Mouse (Mus musculus) cerebellum, adult 9-11 months (tissue): ENCODE results near the gene Gng8.

Source experiments
- DNase-seq: peaks from one replicate; pipeline ENCODE4 v3.0.0; 2022

Gng8 gene

DNA sequence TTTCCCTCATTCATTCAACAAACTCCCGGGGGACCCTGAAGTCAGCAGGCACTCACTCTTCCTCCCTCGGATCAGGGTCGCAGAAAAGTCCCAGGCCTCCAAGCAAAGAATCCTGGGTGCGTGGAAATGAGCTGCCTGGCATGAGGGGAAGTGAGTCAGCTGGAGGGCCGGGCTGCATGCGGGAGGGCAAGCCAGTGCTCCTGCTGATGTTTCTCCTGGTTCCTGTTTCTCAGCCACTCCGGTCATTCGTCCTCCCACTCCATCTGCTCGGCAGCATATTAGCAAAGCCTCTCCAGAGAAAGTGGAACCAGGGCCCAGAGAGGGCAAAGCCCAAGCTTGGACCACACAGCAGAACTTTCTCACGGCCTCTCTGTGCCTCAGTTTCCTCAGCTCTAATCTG is 18.3 kb downstream of the Gng8 start:
- DNase-seq = no peak

DNA sequence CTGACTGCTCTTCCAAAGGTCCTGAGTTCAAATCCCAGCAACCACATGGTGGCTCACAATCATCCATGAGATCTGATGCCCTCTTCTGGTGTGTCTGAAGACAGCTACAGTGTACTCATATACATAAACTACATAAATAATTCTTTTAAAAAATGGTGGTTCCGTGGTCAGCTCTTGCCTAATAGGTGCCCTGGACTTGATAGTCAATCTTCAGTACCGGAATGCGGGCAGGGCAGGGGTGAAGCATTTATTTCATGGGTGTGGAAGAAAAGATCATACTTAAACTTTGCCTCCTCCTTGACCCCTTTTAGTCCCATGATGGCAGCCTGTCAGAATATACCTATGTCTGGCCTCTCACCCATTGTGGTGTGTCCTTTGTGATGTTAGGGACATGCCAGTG is 20.3 kb downstream of the Gng8 start:
- no peak for DNase-seq

DNA sequence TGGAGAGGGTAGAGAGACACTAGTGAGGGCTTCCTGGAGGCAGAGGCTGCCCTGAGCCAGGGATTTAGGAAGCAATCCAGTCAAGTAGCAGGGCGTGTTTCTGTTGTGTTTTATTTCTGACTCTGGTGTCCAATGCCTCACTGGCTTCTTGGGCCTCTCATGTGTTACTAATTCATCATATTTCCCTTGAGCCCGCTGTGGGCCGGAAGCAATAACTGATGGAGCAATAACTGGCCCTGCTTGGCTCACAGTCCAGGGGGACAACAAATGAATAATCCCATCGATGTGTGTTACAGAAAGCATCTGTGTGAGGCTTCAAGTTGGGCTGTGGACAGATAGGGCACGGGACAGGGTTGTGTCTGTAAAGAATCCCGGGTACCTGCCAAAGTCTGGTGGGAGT is 20.8 kb downstream of the Gng8 start:
- DNase-seq = no peak

DNA sequence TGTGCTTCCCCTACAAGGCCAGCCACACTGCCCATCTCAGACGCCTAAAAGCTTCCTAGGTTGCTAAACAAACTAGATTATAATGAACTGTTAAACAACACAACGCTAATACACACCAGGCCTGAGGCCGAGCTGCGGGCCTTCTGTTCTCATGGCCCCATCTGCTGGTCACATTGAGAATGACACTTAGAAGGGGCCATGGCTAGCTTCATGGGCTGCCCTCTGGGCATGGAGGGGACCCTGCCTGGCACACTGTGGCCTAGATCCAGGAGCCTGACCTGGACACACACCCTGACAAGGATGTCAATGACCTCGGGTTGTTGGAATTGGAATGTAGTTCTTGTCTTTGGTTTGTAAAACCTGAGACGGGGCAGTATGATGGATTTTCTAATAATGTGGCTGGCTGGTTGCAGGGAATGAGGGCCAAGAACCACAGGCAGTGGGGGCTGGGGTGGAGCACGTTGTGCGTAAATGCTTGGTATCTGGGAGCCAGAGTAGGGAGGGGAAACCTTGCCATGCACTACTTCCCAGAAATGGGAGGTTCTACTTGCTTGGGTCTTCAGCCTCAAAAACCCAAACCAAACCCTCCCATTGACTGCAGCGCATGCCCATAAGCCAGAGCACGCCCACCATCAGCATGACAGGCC is 22.3 kb downstream of the Gng8 start:
- peak; percentile 74 for DNase-seq

DNA sequence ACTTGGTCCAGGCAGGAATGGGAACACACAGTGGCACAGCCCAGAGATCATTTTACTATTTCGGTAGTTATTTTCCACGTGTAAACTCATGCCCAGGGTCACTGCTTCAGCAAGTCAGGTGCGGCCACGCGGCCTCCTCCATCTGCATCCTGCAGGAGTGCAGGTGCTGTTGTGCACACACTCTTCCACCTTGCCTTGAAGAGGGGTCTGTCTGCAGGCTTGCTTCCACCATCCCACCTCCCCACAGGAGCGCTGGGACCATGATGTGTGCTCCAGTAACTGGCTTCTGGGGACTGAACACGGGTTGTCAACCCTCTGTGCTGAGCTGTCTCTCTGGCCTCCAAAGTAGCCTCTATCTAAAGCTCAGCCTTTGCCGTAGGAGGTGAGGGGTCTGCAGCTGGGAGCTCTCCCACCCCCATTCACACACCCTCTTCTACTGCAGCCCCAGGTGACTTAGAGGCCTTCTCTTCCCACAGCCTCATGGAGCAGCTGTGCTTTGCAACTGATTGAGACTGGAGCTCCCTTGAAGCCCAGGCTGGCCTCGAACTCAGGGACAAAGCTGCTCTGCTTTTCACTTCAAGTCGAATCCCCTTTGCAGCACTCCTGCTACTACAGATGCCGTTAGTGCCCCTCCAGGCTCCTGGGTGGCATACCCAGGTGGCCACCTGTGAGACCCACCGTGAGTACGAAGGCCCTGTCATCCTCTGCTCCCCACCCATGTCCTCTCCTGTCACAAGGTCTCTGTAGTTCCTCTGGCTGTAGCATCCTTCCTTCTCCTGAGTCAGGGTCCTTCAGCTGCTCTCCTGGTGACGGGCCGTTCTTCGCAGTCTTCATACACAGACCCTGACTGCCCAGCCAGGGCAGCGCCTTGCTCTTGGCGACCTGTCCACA is 23.1 kb downstream of the Gng8 start:
- peak; percentile 58 for DNase-seq

DNA sequence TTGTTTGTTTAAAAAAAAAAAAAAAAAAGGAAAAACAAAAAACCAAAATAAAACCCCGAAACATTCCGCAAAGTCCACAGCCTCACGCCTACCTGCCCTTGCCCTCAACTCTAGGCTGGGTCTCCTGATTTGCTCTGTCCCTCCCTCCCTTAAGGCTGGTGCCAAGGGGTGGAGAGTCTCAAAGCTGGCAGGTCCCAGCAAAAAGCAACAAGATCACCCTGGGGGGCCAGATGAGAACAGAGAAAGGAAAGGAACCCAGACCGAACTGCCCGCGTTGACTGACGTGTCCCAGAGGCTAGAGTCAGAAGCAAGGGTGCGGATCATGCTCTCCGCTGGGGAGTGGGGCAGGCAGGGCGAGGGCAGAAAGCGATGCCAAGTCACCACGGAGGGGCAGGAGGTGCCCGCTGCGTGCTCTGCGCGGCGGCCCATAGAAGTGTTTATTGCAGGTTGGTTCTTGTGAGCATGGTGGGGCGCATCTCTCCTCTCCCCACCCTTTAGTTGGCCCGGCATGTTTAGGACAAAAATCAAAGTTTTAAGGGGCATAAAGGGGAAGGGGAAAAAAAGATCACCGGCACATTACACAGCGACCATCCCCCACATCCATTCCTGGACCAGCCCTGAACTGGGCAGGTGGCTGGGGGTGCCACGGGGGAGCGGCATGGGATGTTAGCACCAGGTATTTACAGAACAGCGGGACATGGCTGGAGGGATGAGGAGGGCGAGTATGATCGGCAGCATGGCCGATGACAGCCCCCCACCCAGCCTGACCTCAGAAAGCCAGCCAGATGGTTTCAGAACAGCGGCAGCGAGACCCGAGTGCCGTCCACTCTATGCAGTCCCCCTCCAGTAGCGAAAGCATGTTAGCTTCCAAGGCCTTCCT is 24.1 kb downstream of the Gng8 start:
- DNase-seq = peak; percentile 68

DNA sequence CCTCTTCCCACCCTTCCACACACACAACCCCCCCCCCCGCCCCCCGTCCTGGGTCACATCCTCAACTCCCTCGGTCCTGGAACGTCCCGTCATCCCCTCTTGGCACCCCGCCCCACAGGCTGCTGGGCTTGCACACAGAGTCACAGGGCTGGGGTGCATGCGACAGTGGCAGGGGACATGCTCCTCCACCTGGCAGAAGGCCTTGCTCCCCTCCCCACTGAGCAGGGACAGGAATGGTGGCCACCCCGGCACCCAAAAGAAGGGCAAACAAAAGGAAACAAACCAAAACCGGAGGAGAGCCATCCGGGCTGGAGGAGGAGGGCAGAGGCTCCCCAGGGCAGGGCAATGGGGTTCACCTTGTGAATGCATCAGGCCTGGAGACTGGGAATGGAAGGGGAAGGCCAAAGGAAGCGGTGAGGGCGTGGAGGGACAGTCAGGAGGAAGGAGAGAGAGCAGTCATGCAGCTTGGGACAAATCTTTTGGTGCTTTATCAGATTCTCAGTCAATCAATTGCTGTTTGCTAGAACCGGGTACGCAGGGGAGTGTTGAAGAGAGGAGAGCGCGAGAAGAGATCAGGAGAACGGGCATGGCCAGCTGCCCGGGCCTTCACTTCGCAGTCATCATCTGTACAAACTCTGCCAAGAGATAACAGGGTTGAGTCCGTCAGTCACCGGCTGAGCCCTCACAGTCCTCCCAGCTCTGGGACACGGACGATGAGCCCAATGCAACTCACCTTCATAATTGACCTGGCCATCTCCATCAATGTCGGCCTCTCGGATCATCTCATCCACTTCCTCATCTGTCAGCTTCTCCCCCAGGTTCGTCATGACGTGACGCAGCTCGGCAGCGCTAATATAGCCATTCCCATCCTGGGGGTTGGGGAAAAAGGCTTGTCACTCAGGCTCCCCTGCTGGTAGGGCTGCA is 25.0 kb downstream of the Gng8 start:
- DNase-seq = peak; percentile 76

DNA sequence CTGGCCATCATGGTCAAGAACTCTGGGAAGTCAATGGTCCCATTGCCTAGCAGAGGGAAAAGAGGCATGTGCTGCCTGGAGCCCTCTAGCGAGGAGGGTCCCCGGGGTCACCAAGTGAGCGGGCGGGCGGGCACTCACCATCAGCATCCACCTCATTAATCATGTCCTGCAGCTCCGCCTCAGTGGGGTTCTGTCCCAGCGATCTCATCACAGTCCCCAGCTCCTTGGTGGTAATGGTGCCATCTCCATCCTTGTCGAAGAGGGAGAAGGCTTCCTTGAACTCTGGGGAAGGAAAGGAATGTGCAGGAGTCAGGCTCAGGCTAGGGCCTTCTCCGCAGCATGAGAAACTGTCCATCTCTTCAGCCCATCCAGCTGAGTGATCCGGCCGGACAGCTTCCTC is 25.9 kb downstream of the Gng8 start:
- DNase-seq = no peak

DNA sequence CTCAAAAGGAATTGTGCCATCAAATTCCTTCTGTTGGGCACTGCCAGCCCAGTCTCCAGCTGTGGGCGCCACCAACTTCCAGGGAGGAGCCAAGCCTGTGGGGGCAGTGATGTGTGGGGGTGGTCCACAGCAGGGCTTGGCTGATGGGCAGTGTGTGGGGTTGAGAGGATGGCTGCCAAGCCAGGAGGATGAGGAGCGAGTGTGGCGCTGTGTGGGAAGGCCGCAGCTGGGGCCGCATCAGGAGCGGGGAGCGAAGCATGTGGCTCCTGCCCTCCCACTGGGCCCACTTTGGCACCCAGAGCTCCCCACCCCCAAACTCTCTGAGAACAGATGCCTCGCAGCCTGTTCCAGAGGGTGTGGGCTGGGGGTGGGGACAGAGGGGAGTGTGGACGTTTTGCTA is 26.4 kb downstream of the Gng8 start:
- DNase-seq = peak; percentile 73

DNA sequence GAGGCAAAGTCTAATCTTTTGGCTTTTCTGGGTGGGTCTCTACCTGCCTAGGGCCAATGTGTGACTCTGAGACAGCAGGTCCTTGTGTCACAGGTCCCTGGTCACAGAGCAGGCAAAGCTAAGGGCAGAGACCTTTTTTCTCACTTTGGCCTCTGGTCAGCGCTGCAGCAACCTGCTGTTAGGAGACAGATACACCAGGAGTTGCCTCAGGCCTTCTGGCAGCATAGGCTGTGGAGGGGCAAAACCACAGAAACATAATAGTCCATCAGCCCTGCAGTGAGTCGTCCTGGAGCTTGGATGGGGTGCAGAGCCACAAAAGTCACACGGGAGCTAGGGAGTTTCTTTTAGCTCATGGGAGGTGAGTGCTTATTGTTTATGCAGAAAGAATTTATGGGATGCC is 27.1 kb downstream of the Gng8 start:
- DNase-seq = peak; percentile 57

DNA sequence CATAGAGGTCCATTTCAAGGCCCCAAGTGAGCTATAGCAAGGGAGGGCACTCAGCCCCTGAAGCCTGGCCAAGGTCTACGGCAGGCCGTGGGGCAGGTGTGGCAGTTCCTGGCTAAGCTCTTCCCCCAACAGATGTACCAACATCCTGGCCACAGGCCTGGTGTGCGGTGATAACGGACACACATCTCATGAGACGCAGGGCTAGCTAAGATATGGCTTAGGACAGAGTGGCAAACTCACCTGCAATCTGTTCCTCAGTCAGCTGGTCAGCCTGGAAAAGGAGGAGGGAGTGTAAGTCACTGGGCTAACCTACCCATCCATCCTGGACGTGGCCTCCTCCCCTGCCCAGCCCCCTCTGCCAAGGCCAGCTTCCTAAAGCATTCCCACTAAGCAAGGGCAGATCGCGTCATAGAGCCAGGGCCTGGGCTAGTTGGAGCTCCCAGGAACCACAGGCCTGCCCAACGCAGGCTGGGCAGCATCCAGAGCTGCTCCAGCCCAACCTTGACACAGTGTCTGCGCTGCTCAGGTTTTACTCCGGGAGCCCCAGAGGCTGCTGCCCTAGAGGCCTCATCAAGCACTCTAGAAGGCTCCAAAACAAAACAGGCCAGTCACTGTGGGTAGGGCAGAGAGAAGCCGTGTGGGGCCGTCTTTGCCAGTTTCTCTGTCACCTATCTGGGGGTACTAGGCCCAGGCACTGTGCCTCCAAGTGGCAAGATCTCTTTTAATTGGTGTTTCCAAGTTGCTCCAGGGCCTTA is 28.0 kb downstream of the Gng8 start:
- peak; percentile 68 for DNase-seq

DNA sequence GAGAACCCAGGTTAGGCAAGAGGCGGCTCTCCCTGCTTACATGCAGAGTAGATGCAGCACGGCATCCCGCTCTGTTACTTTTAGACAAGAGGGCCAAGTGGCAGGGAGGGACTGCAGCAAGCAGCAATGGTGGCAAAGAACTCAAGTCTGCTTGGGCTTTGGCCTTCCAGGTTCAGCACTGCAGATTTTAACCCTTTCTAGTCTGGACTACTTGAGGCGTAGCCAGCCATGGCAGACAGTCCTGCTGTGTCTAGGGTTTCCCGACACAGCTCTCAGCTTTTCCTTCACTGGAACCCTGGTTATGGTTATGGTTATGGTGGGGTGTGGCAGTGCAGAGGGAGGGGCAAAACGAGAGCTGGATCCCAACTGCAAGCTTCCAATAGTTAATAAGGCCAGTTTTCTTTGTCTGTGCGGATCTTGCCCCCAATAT is 28.6 kb downstream of the Gng8 start:
- no peak for DNase-seq

DNA sequence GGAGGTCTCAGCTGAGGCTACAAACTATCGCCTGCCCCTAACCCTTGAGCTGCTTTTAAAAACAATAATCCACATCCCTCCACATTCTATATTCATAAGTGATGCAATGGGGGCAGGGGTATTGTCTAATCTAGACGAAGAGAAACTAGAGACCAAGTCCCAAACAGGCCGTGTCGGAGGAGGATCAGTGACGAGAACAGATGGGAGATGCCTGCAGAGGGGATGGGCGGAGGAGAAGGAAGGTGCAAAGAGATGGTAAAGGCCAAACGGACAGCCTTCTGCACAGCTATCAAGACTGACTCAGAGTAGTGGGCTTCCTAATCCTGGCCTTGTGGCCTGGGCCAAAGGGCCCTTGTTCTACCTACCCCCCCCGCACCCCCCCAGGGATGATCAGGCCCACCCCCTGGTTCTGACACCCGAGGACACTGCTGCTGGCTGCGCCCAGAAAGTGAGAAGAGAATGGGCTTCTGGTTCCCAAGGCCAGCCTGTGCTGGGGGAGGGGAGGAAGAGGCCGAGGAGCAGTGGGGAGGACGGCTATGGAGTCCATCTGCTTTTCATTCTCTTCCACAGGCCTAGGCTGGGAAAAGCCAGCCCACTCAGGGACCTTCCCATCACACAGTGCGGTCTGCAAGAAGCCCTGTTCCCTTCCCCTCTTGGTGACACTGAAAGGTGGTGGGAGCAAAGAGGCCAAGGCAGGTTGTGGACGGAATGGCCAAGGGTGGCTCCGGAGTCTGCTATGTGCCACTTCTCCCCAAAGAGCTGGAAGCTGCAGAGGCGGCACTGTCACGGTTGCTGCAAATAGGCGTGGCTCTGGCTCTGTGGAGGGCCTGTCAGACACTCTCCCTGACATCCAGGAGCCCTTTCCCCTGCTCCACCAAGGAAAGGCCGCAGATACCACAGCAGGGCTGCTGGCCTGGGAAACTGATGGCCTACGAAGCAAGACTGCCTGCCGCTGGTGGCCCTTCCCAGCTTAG is 29.5 kb downstream of the Gng8 start:
- DNase-seq = peak; percentile 75

DNA sequence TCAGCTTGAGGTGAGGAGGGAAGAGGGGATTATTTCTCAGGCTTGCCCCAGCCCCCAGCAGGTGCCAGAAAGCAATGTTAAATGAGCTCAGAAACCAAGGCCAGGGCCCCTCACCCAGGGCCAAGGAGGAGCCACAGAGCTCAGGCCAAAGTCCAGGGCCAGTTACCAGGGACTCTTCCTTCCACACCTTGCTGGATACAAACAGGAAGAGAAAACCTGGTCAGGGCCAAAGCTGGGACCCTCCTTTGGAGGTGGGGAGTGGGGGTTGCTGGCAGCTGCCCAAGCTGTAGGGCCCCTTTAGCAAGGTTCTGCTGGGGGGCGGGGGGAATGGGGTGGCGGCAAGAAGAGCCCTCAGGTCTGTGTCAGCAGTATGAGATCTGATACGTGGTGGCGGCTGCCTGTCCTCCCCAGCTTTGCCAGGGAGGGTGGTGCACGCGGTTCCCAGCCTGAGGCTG is 30.3 kb downstream of the Gng8 start:
- peak; percentile 75 for DNase-seq

DNA sequence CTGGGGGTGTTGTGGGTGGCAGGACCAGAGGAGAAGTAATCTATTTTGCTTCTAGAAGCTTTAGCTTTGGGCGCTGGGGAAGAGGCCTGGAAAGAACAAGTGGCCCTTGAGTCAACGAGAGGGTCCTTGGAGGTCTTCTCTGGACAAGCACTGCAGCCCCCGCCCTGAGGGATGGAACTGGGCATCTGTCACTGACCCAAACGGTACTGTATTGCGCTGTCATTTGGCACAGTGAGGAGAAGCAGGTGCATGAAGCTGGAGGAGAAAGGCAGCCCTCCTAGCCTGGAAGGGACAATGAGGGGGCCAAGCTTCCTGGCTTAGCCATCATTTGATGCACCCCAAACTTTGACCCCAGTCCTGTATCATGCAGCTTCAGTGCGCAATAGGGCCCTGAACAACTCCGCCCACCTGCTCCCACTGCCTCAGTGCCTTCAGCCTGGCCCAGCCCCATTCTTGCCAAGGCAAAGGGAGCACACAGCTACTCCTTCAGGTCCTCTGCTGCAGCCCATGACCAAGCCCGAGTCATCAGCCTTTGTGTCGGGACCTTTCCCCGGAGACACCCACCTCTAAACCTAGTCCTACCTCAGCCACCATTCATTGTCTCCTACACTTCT is 30.9 kb downstream of the Gng8 start:
- peak; percentile 83 for DNase-seq

DNA sequence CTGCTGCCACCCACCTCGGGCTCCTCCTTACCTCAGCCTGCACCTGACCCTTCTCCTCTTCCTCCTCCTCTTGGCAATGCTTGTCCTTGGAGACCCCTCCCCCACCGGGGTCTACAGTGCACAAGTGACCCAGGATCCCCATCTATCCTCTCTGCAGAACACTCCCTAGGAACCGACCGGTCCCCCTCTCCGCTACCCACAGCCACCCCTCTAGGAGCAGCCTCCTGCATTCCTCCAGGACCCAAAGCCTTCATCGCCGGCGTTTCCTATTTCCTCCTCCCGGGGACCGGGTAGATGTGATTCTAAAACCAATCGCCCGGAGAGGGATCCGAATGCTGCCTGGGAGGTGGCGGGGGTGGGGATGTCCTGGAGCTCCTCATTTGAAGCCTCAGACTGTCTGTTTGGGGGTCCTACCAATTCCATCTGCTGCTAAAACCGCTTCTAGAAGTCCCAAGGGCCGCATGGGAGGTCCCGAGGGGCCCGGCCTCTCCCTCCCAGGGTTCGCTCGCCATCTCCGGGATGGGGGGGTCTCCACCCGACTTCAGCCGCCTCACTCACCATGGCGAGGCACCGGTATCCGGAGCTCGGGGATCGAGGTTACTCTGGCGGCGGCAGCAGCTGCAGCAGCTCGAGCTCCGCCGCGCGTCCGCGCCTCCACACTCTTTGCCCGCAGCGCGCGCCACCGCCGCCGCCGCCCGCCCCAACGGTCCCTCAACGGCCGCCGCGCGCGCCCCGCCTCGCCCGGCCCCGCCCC is 31.9 kb downstream of the Gng8 start:
- DNase-seq = peak; percentile 87

DNA sequence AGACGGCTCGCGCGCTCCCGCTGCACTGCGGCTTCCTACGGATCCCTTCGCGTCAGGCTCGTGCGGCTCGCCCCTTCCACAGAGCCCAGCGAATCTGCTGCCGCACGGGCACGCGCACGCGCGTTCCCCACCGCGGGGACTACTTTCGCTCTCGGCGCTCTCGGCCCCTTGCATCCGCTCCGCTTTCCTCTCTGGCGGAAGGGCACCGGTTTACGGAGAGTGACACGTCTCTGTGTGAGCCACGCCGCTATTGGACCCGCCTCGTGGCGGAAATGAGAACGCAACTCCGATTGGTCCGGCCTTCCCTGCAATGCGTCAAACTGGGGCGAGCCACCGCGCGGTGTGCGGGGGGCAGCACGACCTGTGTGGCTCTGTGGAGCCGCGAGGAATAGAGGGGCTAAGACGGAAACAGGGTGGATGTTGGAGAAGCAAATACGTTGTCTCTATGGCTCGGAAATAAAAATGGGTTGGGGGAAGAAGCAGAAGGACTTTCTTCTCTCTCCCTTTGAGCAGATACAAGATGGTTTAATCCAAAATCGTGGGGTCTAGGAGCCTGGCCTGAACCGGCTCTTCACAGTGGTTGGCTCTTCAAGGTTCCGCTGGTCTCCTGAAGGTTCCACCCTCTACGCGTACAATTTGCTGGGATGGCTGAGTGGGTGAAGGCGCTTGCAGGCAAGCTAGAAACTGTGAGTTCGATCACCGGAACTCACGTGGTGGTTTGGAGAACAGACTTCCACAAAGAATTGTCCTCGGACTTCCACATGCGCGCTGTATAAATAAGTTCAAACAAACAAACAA is 32.6 kb downstream of the Gng8 start, which contains the start of gene Calm3:
Calm3 (minus strand) TSS at position 78 of the 798 bp plus-strand sequence.
- peak; percentile 100 for DNase-seq

DNA sequence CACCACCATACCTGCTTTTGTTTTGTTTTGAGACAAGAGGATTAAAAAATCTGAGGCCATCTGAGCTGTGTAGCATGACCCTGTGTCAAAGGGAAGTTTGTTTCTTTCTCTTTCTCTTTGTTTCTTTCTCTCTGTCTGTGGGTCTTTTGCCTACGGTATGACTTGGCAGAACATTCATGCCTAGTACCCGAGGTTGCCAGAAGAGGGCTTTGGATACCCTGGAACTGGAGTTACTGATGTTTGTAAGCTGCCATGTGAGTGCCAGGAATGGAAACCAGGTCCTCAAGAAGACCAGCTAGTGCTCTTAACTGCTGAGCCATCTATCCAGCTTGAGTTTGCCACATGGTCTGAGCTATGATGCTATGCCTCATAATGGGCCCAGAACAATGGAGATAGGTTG is 36.8 kb downstream of the Gng8 start:
- no peak for DNase-seq
